Mouse (Mus musculus): Measurements from ENCODE around the gene Als2.

The Als2 gene

DNA sequence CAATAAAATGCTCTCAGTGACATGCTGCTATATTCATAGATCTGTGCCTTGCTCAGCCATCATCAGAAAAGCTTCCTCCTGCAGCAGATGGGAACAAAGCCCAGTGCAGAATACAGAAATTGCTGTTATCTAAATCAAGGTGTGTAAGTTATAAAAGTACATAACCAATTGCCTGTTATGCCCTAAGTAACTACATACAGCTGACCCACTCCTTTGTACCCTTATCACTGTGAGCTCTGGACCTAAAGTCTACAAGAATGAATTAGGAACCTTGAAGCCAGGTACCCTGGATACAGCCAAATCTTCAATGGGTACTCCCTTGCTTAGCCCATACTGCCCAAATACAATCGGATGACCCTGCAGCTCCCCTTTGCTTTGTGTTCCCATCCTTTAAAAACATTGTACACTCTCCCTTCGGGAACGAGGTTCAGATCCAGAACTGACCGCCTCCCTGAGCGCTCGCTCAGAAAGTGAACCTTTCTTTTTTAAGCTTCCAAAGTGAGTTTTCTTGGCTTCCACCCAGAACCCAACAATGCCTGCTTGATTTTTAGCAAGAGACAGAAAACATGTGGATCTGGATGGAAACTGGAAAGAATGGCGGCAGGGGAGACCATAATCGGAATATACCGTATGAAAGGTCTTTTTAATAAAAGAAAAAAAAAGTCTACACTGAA is 70.7 kb downstream of the Als2 start:
- DNase-seq (ENCODE audit: low spot score in 2 of 2): no peak

DNA sequence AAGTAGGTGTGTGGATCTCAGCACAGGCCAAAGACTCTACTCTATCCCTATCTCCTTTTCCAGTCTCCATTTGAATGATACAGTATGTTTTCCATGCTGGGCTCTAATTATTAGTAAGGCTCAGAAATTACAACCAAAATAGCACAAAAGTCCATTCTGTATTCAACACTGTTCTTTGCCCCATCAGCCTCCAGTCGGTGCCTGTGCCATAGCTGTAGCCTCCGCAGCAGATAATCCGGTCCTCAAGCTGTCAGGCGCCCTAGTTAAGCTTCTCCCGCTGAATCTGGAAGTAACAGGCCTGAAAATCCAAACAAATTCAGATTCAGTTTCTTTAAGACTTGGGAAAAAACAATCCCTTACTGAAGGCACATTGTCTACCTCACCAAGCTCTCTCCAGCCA is 73.1 kb downstream of the Als2 start:
- DNase-seq (ENCODE audit: low spot score in 2 of 2): no peak

DNA sequence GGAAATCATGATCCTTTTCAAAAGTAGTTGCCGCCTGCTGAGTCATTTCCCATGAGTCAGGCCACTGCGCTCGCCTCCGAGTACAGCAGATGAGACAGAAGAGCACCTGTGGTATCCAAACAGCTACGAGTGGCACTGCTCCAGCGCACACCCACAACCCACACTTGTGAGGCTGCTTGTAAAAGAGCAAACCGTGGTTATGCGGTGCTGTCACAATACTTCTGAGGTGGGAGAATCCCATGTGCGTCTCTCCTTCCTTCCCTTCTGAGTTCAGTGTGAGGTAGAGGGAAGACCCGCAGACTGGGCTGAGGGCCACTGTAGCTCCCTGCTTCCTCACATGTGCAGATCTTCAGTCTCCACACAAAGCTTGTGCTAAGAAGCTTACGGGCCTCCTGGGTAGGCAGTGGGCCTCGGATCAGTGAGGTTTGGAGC is 74.0 kb downstream of the Als2 start, which contains the start of gene Mpp4:
Gene Mpp4, minus strand, starts transcription at position 360 of the 432 bp plus-strand sequence.
- DNase-seq (ENCODE audit: low spot score in 2 of 2): peak; percentile 24 to 36

DNA sequence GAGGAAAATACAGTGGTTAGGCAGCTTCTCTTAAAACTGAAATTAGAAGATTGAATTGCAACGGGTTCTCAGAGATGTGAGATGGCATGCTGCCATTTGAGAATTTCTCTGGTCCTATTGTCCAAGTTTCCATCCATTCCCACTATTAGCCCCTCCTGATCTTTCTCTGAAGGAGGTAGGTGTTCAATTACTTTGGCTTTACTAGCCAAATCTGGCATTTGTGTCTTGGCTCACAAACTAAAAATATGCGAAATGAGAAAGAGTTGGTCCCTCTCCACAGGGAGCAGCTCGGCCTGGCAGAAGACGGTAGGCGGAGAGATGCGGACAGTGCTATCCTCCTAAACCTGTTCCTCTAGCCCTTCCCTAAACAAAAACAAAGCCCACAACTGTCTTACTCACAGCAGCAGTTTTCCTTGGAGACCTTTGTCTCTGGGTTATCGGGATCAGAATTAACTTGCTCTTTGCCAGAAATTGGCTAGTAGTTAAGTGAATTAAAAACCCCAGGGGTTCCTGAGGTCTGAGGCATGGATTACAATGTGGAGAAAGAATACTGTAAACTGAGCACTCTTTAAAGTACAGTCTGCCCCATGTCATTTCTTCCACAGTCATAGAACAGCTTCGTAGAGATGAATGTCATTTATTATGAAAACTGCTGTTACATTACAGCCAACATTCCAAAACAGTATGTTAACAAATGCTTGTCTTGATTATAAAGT is 74.6 kb downstream of the Als2 start:
- no peak for DNase-seq (ENCODE audit: low spot score in 2 of 2)

DNA sequence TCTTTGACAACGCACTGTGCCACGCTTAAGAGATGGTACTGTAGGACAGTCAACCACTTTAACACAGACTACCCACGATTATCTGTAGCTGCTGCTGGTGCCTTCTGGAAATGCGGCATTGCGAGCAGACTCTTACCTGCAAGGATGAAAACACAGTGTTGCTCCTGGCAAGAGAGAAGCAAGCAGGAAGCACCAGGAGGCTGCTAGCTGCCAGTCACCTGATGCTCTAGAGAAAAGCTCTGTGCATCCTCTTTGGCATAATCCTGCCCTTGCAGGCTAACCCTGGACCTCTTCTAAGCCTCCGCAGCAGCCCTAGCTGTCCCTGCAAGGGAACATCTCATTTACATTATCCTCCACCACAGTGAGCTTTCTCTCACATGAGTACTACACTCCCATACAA is 75.6 kb downstream of the Als2 start:
- no peak for DNase-seq (ENCODE audit: low spot score in 2 of 2)

DNA sequence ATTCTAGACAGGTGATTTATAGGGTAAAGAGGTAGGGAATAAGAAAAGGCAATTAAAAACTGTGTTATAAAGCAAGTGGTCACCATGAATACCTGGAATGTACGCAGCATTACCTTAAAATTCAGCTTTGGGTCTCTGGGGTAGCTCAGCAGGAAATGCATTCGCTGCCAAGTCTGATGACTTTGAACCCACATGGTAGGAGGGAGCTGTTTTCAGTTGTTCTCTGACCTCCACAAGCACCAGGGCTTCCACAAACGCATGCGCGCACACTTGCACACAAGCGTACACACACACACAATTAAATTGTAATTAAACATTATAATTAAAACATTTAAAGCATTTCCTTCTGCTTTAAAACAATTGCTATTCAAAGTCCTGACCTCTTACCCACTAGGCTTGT is 76.2 kb downstream of the Als2 start:
- DNase-seq (ENCODE audit: low spot score in 2 of 2): no peak

DNA sequence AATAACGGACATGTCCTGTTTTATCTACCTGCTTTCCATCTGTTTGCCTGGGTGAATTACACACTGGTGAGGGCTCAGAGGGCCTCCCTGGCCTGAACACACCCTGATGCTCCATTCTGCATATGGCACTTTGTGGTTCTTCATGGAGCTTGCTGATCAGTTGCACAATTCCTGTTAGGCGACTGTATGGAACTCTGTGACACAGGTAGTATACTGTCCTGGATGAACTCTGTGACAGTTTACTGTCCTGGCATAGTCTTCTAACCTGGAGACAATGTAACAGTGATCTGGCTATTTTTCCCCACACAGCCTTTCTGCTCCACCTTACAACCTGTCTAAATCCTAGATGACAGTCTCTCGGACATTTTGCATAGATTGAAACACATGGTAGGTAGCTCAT is 77.9 kb downstream of the Als2 start:
- no peak for DNase-seq (ENCODE audit: low spot score in 2 of 2)

DNA sequence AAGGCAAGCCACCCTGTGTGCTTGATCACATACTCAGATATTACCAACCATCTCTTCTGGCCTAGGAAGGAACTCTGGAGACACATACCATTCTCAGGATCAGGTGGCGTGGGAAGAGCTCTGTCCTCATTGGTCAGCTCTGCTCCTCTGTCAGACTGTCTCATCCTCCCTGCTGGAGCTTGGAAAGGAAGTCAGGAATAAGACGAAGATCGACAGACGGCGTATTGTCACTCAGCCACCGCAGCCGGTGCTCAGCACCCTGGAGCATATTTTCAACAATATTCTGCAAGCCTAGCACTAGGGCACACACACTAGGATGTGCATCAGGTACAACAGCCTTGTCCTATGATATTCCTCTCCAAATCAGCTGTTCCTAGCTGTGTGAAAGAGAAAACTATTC is 78.5 kb downstream of the Als2 start:
- no peak for DNase-seq (ENCODE audit: low spot score in 2 of 2)

DNA sequence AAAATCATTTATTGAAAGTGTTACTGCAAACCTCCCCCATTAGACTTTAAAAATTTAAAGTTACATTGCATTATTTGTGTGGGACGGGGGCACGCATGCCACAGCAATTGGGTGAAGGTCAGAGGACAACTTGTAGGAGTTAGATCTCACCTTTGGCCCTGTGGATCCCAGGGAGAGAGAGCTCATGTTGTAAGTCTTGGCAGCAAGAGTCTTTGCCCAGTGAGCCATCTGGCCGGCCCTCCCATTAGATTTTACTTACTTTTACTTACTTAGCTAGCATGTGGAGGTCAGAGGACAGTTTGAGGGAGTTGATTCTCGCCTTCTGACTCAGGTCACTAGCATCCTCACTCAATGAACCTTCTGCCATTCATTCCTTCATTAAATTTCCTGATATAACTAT is 79.2 kb downstream of the Als2 start:
- no peak for DNase-seq (ENCODE audit: low spot score in 2 of 2)

DNA sequence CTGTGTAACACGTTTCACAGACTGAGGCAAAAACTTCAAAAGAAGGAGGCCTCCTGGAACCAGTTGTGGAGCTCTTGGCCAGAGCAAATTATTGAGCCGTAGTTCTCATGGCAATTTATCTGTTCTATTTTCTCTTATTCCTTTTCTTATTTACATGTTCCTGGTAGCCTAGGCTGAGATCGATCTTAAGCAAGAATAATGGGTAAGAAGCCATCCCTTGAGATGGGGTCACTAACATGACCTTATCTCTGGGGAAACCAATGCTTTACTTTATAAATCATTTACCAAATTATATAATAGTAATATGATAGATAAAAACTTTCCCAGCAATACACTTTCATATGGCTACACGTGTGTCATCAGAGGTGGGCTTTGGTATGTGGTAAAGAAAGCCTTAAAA is 84.7 kb downstream of the Als2 start:
- no peak for DNase-seq (ENCODE audit: low spot score in 2 of 2)

DNA sequence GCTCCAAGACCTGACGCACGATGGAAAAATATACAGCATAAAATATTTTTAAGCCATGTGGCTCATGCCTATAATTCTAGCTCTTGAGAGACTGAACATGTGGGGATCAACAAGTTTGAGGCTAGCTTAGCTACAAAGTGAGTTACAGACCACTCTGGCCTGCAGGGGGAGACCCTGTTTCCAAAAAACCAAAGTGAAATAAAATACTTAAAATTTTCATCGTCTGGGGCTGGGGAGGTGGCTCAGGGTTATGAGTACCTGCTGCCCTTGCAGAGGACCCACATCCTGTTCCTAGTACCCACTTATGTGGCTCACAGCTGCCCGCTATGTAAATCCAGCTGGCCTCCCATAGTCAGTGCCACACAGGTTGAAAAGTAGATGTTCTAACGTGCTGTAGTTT is 86.5 kb downstream of the Als2 start:
- no peak for DNase-seq (ENCODE audit: low spot score in 2 of 2)

DNA sequence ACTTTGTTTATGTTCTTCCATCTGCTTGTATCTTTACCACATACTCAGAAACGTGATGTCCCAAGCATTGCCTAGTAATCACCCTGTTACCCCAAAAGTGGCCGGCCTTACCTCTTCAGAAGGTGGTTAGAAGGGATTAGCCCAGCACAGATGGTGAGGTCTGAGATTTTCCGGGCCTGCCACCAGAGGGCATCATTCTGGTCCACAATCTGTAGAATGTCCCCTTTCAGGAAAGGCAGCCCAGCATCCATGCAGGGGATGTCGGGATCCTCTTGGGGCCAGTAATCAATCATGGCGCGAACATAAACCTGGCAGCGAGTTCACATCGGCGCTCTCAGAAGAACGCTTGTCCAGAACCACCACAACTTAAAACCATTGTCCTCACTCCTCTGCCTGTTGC is 92.5 kb downstream of the Als2 start:
- DNase-seq (ENCODE audit: low spot score in 2 of 2): no peak

DNA sequence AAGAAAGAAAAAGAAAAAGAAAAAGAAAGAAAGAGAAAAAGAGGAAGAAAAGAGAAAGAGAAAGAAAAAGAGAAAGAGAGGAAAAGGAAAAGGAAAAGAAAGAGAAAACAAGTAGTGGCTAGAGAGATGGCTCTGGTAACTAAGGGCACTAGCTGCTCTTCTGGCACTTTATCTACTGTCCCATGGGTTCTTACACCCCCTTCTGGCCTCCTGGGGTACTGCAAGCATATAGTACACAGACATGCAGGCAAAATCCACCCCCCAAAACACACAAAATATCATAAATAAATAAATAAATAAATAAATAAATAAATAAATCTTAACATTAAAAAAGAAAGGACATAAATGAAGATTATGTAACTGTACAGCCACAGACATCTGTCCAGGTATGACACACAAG is 94.2 kb downstream of the Als2 start:
- peak in 1 of 2 experiments; percentile 32 for DNase-seq (ENCODE audit: low spot score in 2 of 2)

DNA sequence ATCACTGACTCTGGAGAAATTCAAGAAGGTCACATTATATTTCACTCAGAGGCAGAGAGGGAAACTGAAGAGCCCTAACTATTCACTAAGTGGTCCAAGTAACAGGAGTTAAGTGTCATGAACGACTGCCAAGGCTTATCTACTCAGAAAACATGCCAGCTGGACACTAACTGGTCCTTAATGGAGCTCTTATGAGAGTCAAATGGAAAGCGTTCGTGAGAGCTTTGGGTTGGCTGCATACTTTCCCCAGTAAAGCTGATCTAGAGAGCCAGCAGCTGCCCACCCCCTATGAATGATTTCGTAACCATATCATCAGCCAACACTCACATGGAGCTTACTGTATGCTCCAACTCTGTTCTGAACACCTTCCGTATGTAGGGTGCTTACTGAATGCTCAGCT is 102.6 kb downstream of the Als2 start:
- no peak for DNase-seq (ENCODE audit: low spot score in 2 of 2)

DNA sequence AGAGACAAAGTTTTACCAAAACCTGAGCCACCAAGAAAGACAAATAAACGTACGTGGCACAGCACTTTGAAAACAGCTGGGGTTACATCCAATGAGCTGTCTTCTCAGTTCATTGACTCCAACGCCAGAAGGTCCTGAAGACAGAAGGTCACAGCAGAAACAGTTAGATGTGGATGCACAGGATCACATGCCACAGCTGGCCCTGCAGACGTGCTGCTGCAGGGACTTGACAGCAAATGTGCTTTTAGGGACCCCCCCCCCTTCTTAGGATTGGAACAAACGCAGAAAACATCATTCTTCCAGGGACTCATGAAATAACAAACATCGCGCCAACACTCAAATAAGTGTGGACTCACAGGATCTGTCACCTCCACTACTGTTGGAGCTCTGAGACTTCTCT is 108.2 kb downstream of the Als2 start:
- DNase-seq (ENCODE audit: low spot score in 2 of 2): no peak

DNA sequence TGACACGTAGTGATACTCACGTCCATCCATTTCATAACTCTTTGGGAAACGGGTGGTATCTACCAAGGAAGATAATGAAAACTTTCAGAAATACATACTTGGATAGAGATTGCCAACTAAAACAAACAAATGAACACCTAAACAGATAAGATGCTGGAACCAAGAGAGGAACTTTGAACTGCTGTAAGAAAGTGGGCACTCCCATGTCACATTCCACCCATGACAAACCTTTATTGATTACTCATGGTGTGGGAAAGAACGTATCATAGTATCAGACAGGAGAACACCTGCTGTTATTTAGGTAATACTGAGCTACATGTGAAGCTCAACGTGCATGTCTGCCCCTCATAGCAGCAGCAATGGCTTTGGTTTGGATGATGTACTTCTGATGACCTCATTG is 111.5 kb downstream of the Als2 start:
- DNase-seq (ENCODE audit: low spot score in 2 of 2): no peak

DNA sequence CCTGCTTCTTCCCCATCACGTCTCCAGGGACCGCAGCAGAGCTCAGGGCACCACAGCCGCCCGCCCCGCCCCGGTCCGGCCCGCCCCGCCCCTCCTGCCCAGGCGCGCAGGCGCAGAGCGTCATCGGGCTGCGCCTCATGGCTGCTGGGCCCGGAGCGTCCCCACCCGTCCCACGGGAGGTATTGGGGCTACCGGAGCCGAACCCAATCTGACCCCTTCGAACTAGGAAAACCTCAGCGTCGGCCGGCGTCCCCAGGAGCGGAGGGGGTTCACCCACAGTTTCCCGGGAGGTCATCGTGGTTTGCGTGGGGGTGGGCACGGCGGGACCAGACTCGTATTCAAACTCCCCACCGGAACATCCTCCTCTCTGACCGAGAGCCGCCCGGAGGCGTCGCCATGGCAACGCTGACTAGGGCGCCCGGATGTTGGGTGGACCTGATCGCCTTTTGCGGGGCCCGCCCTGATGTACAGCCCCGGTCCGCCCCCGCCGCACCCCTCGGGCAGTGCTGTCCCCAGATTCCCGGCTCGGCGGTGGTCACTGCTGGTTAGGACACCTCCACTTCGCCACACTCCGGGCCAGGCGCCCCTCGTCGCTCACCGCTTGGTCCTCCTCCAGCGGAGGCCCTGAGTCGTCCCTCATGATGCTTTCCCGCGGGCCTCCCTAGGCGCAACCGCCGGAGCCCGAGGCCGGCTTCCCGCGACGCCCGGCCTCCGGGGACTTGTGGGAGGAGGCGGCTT is 117.1 kb downstream of the Als2 start, which contains the start of gene Tmem237:
Gene Tmem237, minus strand, starts transcription at position 689 of the 738 bp plus-strand sequence.
- peak; percentile 88 to 93 for DNase-seq (ENCODE audit: low spot score in 2 of 2)
